Mouse (Mus musculus) forebrain, postnatal 0 days (tissue): ENCODE data around the gene Oard1. TPM values are rescaled to one million over a fixed set of nuclear protein-coding genes. Genes with fewer than 3 reads are reported as not detected.

Experiments used
- ATAC-seq: fragments of 200-750 bp; cut with Nextera tagmentation; 2 replicates; pipeline ENCODE4 v1.8.0; 2017; ENCODE audit warnings: mild to moderate bottlenecking, moderate library complexity
- DNase-seq: peaks from one replicate; pipeline ENCODE4 v3.0.0-alpha.2; 2015
- H3K27ac ChIP-seq: fragments of 300-500 bp; sonication (generic); 2 replicates; pipeline ENCODE4 v1.5.1; 2014; ENCODE audit warnings: low read depth, mild to moderate bottlenecking, antibody characterized with exemption, low read length, moderate library complexity, mixed read lengths
- H3K27me3 ChIP-seq: fragments of 300-500 bp; sonication (generic); 2 replicates; pipeline ENCODE4 v1.6.1; 2014; ENCODE audit warnings: mild to moderate bottlenecking, low read length, mixed read lengths; ENCODE audit not compliant: insufficient read depth
- H3K36me3 ChIP-seq: fragments of 300-500 bp; sonication (generic); 2 replicates; pipeline ENCODE4 v1.6.1; 2014; ENCODE audit warnings: mild to moderate bottlenecking, moderate library complexity; ENCODE audit not compliant: insufficient read depth
- H3K4me1 ChIP-seq: fragments of 300-500 bp; sonication (generic); 2 replicates; pipeline ENCODE4 v1.6.1; 2014; ENCODE audit warnings: antibody characterized with exemption; ENCODE audit not compliant: insufficient read depth
- H3K4me2 ChIP-seq: fragments of 300-500 bp; sonication (generic); 2 replicates; pipeline ENCODE4 v1.6.1; 2014; ENCODE audit warnings: low read depth, mild to moderate bottlenecking, moderate library complexity
- H3K4me3 ChIP-seq: fragments of 300-500 bp; sonication (generic); 2 replicates; pipeline ENCODE4 v1.5.1; 2014; ENCODE audit warnings: low read depth, low read length, mixed read lengths
- H3K9ac ChIP-seq: fragments of 300-500 bp; sonication (generic); 2 replicates; pipeline ENCODE4 v1.6.1; 2014; ENCODE audit warnings: mild to moderate bottlenecking
- H3K9me3 ChIP-seq: fragments of 300-500 bp; sonication (generic); 2 replicates; pipeline ENCODE4 v1.6.1; 2016; ENCODE audit warnings: low read length
- CTCF ChIP-seq: sonication (generic); IDR thresholded peaks from 2 replicates; pipeline ENCODE4 v1.5.1; 2016; ENCODE audit warnings: antibody characterized with exemption, control low read depth, low read depth
- WGBS: fragments of 180-500 bp; shearing (Covaris S2); extraction: QIAGEN DNeasy Blood & Tissue Kit; methylation state at CpG from one replicate; pipeline ENCODE4 v1.1.7; 2014; 5-methylcytosine and 5-hydroxymethylcytosine counted together
- polyA plus RNA-seq: library from polyadenylated mRNA; unstranded; fragments of >200 nt; fragmentation: Nextera tagmentation; extraction: Ambion mirVana; gene quantifications from 2 replicates; pipeline ENCODE4 v1.2.1, GENCODE M21; 2015
- total RNA-seq: library from RNA; depleted of rRNA; stranded (reverse); fragments of >200 nt; gene quantifications from 2 replicates; pipeline ENCODE4 v1.2.3, GENCODE M21; 2014

Gene Oard1
- total and polyA plus RNA-seq, 2 experiments from 2014 or later, result 18.7 to 36.0 TPM

- DNase-seq (no peak), ATAC-seq (no peak)
- no peaks in the 10 kb centered on the region for H3K27me3 ChIP-seq
- no peaks in the 10 kb centered on the region for H3K4me1 ChIP-seq
- no peak overlapping the region for H3K4me2 ChIP-seq
- peaks cover 68% of the 10 kb centered on the region for H3K36me3 ChIP-seq
- WGBS, result 93% methylated on average over 5 of the region's 5 CpGs
- TF ChIP-seq CTCF, result no peak
- H3K9me3 ChIP-seq, result no peaks in the 10 kb centered on the region
- H3K9ac ChIP-seq, result no peak overlapping the region
- no peak overlapping the region for H3K27ac ChIP-seq
- H3K4me3 ChIP-seq, result no peak overlapping the region
Observed at GRCm38 (mm10) chr17:48389442-48389841, 20.4 kb upstream of the Oard1 start.

GRCm38 (mm10) chr17:48391446-48391845 is 18.4 kb upstream of the Oard1 start:
- H3K36me3 ChIP-seq, result peaks cover 81% of the 10 kb centered on the region
- no peak for DNase-seq
- H3K9ac ChIP-seq, result no peak overlapping the region
- TF ChIP-seq CTCF, result no peak
- H3K4me2 ChIP-seq, result no peak overlapping the region
- no peaks in the 10 kb centered on the region for H3K4me1 ChIP-seq
- no peaks in the 10 kb centered on the region for H3K27me3 ChIP-seq
- H3K27ac ChIP-seq, result no peak overlapping the region
- H3K9me3 ChIP-seq, result no peaks in the 10 kb centered on the region
- no peak for ATAC-seq
- no peak overlapping the region for H3K4me3 ChIP-seq
- 90% methylated on average over 5 of the region's 5 CpGs for WGBS

- Histone ChIP-seq H3K4me1 (no peaks in the 10 kb centered on the region), H3K9me3 (no peaks in the 10 kb centered on the region), H3K4me2 (no peak overlapping the region), H3K27ac (no peak overlapping the region), H3K36me3 (peaks cover 78% of the 10 kb centered on the region), H3K9ac (no peak overlapping the region), H3K4me3 (no peak overlapping the region), H3K27me3 (no peaks in the 10 kb centered on the region)
- 91% methylated on average over 3 of the region's 3 CpGs for WGBS
- DNase-seq (no peak), ATAC-seq (no peak)
- no peak for TF ChIP-seq CTCF
Observed at GRCm38 (mm10) chr17:48392616-48393015, 17.2 kb upstream of the Oard1 start.

GRCm38 (mm10) chr17:48401710-48402109 is 8.1 kb upstream of the Oard1 start:
- Histone ChIP-seq H3K4me3 (no peak overlapping the region), H3K9ac (no peak overlapping the region), H3K27ac (no peak overlapping the region), H3K4me1 (no peaks in the 10 kb centered on the region), H3K9me3 (no peaks in the 10 kb centered on the region), H3K27me3 (no peaks in the 10 kb centered on the region), H3K4me2 (no peak overlapping the region), H3K36me3 (peaks cover 26% of the 10 kb centered on the region)
- DNase-seq (no peak), ATAC-seq (no peak)
- no peak for TF ChIP-seq CTCF
- 85% methylated on average over 4 of the region's 4 CpGs for WGBS

GRCm38 (mm10) chr17:48402751-48403150 is 7.1 kb upstream of the Oard1 start:
- peaks cover 23% of the 10 kb centered on the region for H3K36me3 ChIP-seq
- no peak overlapping the region for H3K27ac ChIP-seq
- H3K27me3 ChIP-seq, result no peaks in the 10 kb centered on the region
- no peak overlapping the region for H3K9ac ChIP-seq
- H3K4me1 ChIP-seq, result 0 out of 2 replicates have a peak, but pooled peaks cover 5% of the 10 kb centered on the region
- ATAC-seq (no peak), DNase-seq (no peak)
- 92% methylated on average over 3 of the region's 3 CpGs for WGBS
- TF ChIP-seq CTCF, result no peak
- H3K9me3 ChIP-seq, result no peaks in the 10 kb centered on the region
- no peak overlapping the region for H3K4me2 ChIP-seq
- H3K4me3 ChIP-seq, result no peak overlapping the region

- no peak overlapping the region for H3K4me2 ChIP-seq
- H3K36me3 ChIP-seq, result peaks cover 14% of the 10 kb centered on the region
- no peaks in the 10 kb centered on the region for H3K27me3 ChIP-seq
- 89% methylated on average over 2 of the region's 2 CpGs for WGBS
- DNase-seq (no peak), ATAC-seq (no peak)
- no peak overlapping the region for H3K4me3 ChIP-seq
- TF ChIP-seq CTCF, result no peak
- H3K9ac ChIP-seq, result no peak overlapping the region
- no peak overlapping the region for H3K27ac ChIP-seq
- no peaks in the 10 kb centered on the region for H3K9me3 ChIP-seq
- H3K4me1 ChIP-seq, result 0 out of 2 replicates have a peak, but pooled peaks cover 10% of the 10 kb centered on the region
Observed at GRCm38 (mm10) chr17:48403848-48404247, 6.0 kb upstream of the Oard1 start.

- no peak overlapping the region for H3K4me3 ChIP-seq
- no peak for TF ChIP-seq CTCF
- H3K4me2 ChIP-seq, result no peak overlapping the region
- no peaks in the 10 kb centered on the region for H3K9me3 ChIP-seq
- 93% methylated on average over 1 of the region's 1 CpGs for WGBS
- ATAC-seq, result no peak
- no peak for DNase-seq
- H3K27ac ChIP-seq, result no peak overlapping the region
- no peaks in the 10 kb centered on the region for H3K27me3 ChIP-seq
- 0 out of 2 replicates have a peak, but pooled peaks cover 10% of the 10 kb centered on the region for H3K4me1 ChIP-seq
- peaks cover 7% of the 10 kb centered on the region for H3K36me3 ChIP-seq
- no peak overlapping the region for H3K9ac ChIP-seq
Observed at GRCm38 (mm10) chr17:48404706-48405105, 5.1 kb upstream of the Oard1 start.

GRCm38 (mm10) chr17:48407154-48407553 is 2.7 kb upstream of the Oard1 start:
- ATAC-seq (no peak), DNase-seq (peak; percentile 57)
- H3K4me1 ChIP-seq, result 0 out of 2 replicates have a peak, but pooled peaks cover 16% of the 10 kb centered on the region
- H3K36me3 ChIP-seq, result no peaks in the 10 kb centered on the region
- peak overlapping the region; percentile 99; the same call in 1 of the 2 replicates for H3K27ac ChIP-seq
- 64% methylated on average over 4 of the region's 4 CpGs for WGBS
- peak overlapping the region; percentile 8; the same call in 1 of the 2 replicates for H3K4me2 ChIP-seq
- H3K4me3 ChIP-seq, result no peak overlapping the region
- H3K9ac ChIP-seq, result no peak overlapping the region
- H3K9me3 ChIP-seq, result no peaks in the 10 kb centered on the region
- no peaks in the 10 kb centered on the region for H3K27me3 ChIP-seq
- no peak for TF ChIP-seq CTCF
